Mouse (Mus musculus) kidney, adult 2 months (tissue): ENCODE data around the gene Rpgrip1l. TPM values are rescaled to one million over a fixed set of nuclear protein-coding genes. Genes with fewer than 3 reads are reported as not detected.

Experiments used
- DNase-seq: peaks from one replicate; pipeline ENCODE4 v3.0.0; 2021
- H3K27ac ChIP-seq: fragments of 200-500 bp; 2 replicates; pipeline ENCODE4 v1.5.1; 2012; ENCODE audit warnings: low read depth, low read length, control low read depth, inconsistent platforms; ENCODE audit not compliant: insufficient read depth
- H3K27me3 ChIP-seq: fragments of 200-500 bp; replicated peaks from 2 replicates; pipeline ENCODE4 v1.6.1; 2012; ENCODE audit warnings: mild to moderate bottlenecking, moderate library complexity, low read length, inconsistent platforms; ENCODE audit not compliant: control insufficient read depth, insufficient read depth
- H3K36me3 ChIP-seq: fragments of 200-500 bp; 2 replicates; pipeline ENCODE4 v1.6.1; 2012; ENCODE audit warnings: mild to moderate bottlenecking, moderate library complexity, low read length, inconsistent platforms; ENCODE audit not compliant: control insufficient read depth, insufficient read depth
- H3K4me1 ChIP-seq: fragments of 200-500 bp; 2 replicates; pipeline ENCODE4 v1.6.1; 2011; ENCODE audit warnings: low read length; ENCODE audit not compliant: control insufficient read depth, insufficient read depth
- H3K4me3 ChIP-seq: fragments of 200-500 bp; 2 replicates; pipeline ENCODE4 v1.5.1; 2011; ENCODE audit warnings: mild to moderate bottlenecking, low read depth, low read length, control low read depth; ENCODE audit not compliant: insufficient read depth
- CTCF ChIP-seq: fragments of 200-500 bp; conservative IDR thresholded peaks from 2 replicates; pipeline ENCODE4 v1.5.1; 2011; ENCODE audit warnings: low read depth, mild to moderate bottlenecking, control low read depth, low read length, moderate library complexity, mixed read lengths; ENCODE audit not compliant: insufficient read depth, insufficient read length
- POLR2A ChIP-seq: fragments of 200-500 bp; IDR thresholded peaks from one replicate; pipeline ENCODE4 v1.6.1; 2011; ENCODE audit warnings: low read depth, low read length, control low read depth
- WGBS: fragments of 180-500 bp; shearing (Covaris S2); methylation state at CpG from one replicate; pipeline ENCODE4 v1.1.7; 2018; 5-methylcytosine and 5-hydroxymethylcytosine counted together
- polyA plus RNA-seq: library from polyadenylated mRNA; depleted of rRNA; stranded (reverse); fragments of >200 nt; gene quantifications from 2 replicates; pipeline ENCODE4 v1.2.3, GENCODE M21; 2012

Rpgrip1l gene
- polyA plus RNA-seq, 1 experiment: 1.6 TPM

- Histone ChIP-seq H3K27me3 (no peaks in the 10 kb centered on the region), H3K27ac (no peak overlapping the region), H3K4me3 (no peak overlapping the region), H3K4me1 (no peaks in the 10 kb centered on the region), H3K36me3 (no peaks in the 10 kb centered on the region; the same call in 1 of the 2 replicates)
- TF ChIP-seq POLR2A: no peak
- TF ChIP-seq CTCF: no peak
- WGBS: 93% methylated on average over 7 of the region's 7 CpGs
- no peak for DNase-seq
Observed at GRCm38 (mm10) chr8:91224227-91224626, 88.8 kb downstream of the Rpgrip1l start.

DNA sequence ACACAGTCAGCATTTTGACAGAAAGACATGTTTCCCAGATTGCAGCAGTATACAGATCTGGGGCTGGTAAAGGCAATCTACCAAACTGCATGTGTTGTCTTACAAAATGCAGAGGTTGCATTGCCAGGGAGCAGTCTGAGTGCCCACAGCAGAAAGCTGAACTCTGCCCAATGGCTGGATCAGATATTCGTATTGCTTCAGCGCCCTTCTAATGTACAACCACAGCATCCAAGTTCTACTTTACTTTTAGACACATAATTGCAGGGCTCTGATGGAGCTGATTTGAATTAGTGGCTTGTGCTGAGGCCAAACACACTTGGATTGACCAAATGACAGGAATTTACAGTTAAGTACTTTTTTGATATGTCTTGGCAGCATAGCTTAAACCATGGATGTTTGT, 91.2 kb downstream of the Rpgrip1l start:
- no peak overlapping the region for H3K4me3 ChIP-seq
- WGBS: 70% methylated on average over 2 of the region's 2 CpGs
- no peak for DNase-seq
- H3K27me3 ChIP-seq: no peaks in the 10 kb centered on the region
- no peaks in the 10 kb centered on the region; the same call in none of the 2 replicates for H3K36me3 ChIP-seq
- H3K4me1 ChIP-seq: no peaks in the 10 kb centered on the region
- no peak overlapping the region for H3K27ac ChIP-seq
- no peak for TF ChIP-seq POLR2A
- no peak for TF ChIP-seq CTCF

- Histone ChIP-seq H3K27me3 (no peaks in the 10 kb centered on the region), H3K4me3 (no peak overlapping the region), H3K36me3 (no peaks in the 10 kb centered on the region; the same call in none of the 2 replicates), H3K4me1 (no peaks in the 10 kb centered on the region), H3K27ac (no peak overlapping the region)
- 85% methylated on average over 4 of the region's 4 CpGs for WGBS
- TF ChIP-seq CTCF: no peak
- DNase-seq: no peak
Observed at GRCm38 (mm10) chr8:91218271-91218670, 94.8 kb downstream of the Rpgrip1l start.

DNA sequence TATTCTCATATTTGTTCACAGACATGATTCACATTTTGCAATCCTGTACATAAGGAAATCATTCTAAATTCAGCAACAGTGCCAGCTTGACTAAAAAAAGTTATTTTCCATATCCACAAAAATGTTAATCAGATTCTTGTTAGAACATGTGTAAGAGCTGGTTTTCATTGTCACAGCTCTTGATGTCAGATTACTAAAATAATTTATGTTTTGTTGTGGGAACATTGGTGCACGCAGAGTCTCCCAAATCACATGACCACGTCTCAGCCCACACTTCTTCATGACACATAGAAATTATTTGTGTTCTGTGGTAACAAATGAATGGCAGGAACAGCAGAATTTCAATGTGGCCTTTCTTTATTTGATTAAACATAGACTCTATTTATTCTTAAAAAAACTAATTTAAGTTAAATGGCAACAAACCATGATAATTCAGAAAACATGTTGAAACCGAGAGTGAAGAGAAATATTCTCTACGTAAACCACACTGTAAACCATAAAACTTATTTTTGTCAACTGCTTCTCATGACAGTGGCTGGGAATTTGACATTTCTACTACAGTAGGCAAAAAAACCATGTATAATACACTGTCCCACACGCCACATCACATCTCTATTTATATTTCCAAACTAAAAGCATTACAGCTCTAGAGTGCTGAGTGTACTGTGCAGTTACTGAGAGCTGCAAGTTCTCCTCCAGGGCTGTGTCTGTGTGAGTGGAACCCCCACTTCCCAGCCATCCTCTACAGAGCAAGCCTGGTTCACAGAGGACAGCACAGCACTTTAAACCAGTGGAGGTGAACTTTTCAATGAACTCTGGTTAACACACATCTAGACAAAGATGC, 95.8 kb downstream of the Rpgrip1l start:
- H3K27ac ChIP-seq: no peak overlapping the region
- DNase-seq: no peak
- 82% methylated on average over 5 of the region's 5 CpGs for WGBS
- H3K27me3 ChIP-seq: no peaks in the 10 kb centered on the region
- TF ChIP-seq POLR2A (no peak), CTCF (no peak)
- H3K4me3 ChIP-seq: no peak overlapping the region
- no peaks in the 10 kb centered on the region for H3K4me1 ChIP-seq
- H3K36me3 ChIP-seq: no peaks in the 10 kb centered on the region; the same call in none of the 2 replicates

GRCm38 (mm10) chr8:91214287-91214686, 98.8 kb downstream of the Rpgrip1l start:
- Histone ChIP-seq H3K36me3 (no peaks in the 10 kb centered on the region; the same call in 1 of the 2 replicates), H3K4me1 (no peaks in the 10 kb centered on the region), H3K27ac (no peak overlapping the region), H3K27me3 (no peaks in the 10 kb centered on the region), H3K4me3 (no peak overlapping the region)
- no peak for DNase-seq
- 87% methylated on average over 3 of the region's 3 CpGs for WGBS
- TF ChIP-seq CTCF (no peak), POLR2A (no peak)

DNA sequence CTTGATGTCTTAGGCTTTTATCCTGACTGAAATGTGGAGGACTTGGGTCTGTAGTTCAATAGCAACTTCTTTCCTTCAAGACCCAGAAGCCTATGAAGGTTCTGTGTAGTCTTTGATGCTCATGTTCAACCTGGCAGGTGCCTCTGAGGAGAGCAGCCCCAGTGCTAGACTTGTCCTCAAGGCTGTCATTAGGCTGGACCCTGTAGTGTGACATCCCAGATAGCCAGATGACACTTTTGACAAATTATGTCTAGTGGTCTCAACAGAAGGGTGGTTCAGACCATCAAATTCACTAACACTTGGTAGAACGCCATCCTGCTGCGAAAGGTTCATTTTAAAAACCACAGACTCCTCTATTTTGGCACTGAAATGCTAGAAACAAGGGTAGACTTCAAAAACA, 100.1 kb downstream of the Rpgrip1l start:
- 97% methylated on average over 2 of the region's 2 CpGs for WGBS
- DNase-seq: no peak
- H3K36me3 ChIP-seq: no peaks in the 10 kb centered on the region
- H3K4me3 ChIP-seq: no peak overlapping the region
- H3K27ac ChIP-seq: no peak overlapping the region
- no peaks in the 10 kb centered on the region for H3K4me1 ChIP-seq
- no peaks in the 10 kb centered on the region for H3K27me3 ChIP-seq
- TF ChIP-seq CTCF (no peak), POLR2A (no peak)

DNA sequence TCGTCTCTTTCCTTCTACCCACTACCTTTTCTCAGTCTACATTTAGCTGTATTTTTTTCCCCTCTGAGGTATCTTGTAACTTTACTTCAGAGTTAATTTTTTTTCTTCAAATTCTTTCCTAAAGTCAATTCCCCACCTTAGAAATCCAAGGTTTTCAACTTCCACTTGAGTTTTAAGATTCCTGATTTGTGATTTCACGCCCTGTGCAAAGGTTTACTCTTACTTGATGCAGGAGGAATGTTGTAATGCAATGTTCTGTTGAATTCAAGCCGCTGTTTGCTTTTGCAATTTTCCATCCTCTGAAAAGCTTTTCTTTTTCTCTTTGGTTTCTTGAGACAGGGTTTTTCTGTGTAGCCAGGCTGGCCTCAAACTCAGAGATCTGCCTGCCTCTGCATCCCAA, 103.4 kb downstream of the Rpgrip1l start:
- no peaks in the 10 kb centered on the region for H3K27me3 ChIP-seq
- H3K27ac ChIP-seq: no peak overlapping the region
- 85% methylated on average over 3 of the region's 3 CpGs for WGBS
- DNase-seq: no peak
- H3K36me3 ChIP-seq: no peaks in the 10 kb centered on the region
- no peak for TF ChIP-seq POLR2A
- no peak for TF ChIP-seq CTCF
- no peaks in the 10 kb centered on the region for H3K4me1 ChIP-seq
- no peak overlapping the region for H3K4me3 ChIP-seq
